Mouse (Mus musculus) embryonic fibroblast, embryonic 13.5 days (primary cell): Measurements from ENCODE around the gene Dolpp1.

Source experiments
- CTCF ChIP-seq: IDR thresholded peaks from 2 replicates; pipeline ENCODE4 v1.5.1; 2011; ENCODE audit warnings: mild to moderate bottlenecking, control low read depth, low read length, moderate library complexity, borderline replicate concordance; ENCODE audit not compliant: insufficient read depth
- POLR2A ChIP-seq: IDR thresholded peaks from 2 replicates; pipeline ENCODE4 v1.6.1; 2011; ENCODE audit warnings: low read depth, mild to moderate bottlenecking, control low read depth, low read length, moderate library complexity

DNA sequence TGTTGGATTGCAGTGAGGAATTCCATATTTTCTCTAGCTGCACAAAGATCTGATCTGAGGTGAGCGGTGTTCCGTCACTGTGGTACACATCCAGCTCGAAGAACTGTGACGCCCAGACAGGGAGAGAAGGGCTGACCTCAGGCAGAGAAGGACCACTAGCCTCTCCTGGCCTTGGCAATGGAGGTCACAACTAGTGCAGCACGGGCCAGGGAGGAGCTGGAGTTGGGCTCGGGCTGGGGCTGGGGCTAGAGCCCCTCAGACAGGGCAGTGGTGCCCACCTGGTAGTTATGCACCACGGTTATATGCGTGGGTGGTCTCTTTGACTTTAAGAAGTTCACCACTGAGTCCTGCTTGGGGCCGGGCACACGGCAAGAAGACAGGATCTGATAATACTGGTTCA is 15.7 kb downstream of the Dolpp1 start:
- TF ChIP-seq POLR2A (no peak), CTCF (no peak)
